Mouse (Mus musculus): ENCODE results near the gene Stag1. TPM values are rescaled to one million over a fixed set of nuclear protein-coding genes. Genes with fewer than 3 reads are reported as not detected.

Gene Stag1
- total RNA-seq (2023), result 102 TPM

DNA sequence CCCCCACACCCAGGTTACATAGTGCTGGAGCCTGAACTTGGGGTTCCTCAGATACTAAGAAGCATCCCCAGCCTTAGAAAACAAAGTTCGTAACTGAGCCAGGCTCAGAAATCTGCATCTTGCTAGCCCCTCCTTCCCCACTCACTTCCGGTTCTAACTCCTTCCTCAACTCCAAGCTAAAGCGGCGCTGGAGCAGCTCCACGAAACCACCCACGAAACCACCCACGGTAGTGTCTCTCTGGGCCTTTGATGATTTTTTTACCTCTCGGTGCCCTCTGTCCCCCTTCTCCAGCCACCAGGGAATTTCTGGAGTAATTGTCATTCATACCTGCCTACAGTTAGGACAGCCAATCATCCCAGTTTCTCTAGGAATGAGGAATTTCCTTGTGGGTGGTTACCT is at the start of gene Stag1:
Gene Stag1, plus strand, starts transcription at position 253 of the 400 bp plus-strand sequence.

DNA sequence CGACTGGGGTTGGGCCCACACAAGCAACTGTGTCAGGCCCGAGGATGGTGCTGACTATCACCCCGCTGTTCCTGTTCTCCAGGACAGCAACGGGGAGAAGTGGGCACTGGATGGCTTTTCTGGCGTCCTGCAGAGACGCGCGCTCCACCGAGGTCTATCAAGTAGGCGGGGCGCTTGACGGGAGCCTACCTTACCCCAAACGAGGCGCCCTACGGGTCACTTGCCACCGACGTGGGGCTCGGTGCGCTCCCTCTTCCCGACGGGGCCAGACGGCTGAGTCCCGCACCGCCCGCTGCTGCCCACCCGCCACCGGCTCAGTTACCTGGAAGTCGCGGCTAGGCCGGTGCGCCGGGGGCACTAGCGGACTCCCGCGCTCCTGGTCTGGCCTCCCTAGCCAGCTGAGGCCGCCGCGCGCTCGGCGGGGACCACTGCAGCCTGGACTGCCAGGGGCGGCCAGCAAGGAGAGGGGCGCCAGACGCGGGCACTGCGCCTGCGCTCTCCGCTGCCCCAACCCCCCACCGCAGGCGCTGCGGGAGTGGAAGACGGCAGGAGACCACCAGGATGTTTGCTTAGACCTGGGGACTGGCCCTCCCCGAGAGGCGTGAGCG is 26.9 kb upstream of the Stag1 start, which contains the start of gene Slc35g2:
Gene Slc35g2, minus strand, starts transcription at position 465 of the 608 bp plus-strand sequence.

Other genes starting within 250 kb of the Stag1 start
- gene Il20rb, start 111.0 kb upstream of the Stag1 start, total RNA-seq (2023), result 4.4 TPM
- gene Nck1, start 51.7 kb upstream of the Stag1 start, total RNA-seq (2023), result 42.8 TPM
- not detected for gene Slc35g2, start 26.7 kb upstream of the Stag1 start, total RNA-seq (2023)

All from CD4-positive naive resting alpha-beta T cell, adult 57 days (primary cell).